ENCODE assay signal across 7 mouse cellular contexts in genomic region chr6:6216120-6216506, GRCm38 (mm10). TPM values are rescaled to one million over a fixed set of nuclear protein-coding genes. Genes with fewer than 3 reads are reported as not detected.
A peak's percentile ranks its signal among the peaks of the same experiment; 100 is the strongest.
DNase-seq lines count a peak whose midpoint lies in the region; ATAC-seq and TF ChIP-seq lines count a peak whose summit lies in the region.

No protein-coding gene starts in this region.

- no peaks in the 10 kb centered on the region for H3K9me3 ChIP-seq in lung, postnatal 0 days (ENCODE audit: low read length)
- no peaks in the 10 kb centered on the region for H3K9me3 ChIP-seq in forebrain, embryonic 12.5 days
- no peaks in the 10 kb centered on the region for H3K9me3 ChIP-seq in limb, embryonic 13.5 days
- no peaks in the 10 kb centered on the region for H3K9me3 ChIP-seq in stomach, embryonic 15.5 days

- no peak for TF ChIP-seq EP300 in lung, postnatal 0 days (IDR thresholded peaks at IDR 0.05)

- H3K4me2 ChIP-seq in lung, postnatal 0 days (replicated peaks; ENCODE audit: low read depth, low read length) = peak overlapping the region; percentile 93
- H3K4me2 ChIP-seq in forebrain, embryonic 12.5 days = peak overlapping the region; percentile 87
- H3K4me2 ChIP-seq in limb, embryonic 13.5 days (replicated peaks) = peak overlapping the region; percentile 88
- peak overlapping the region; percentile 87 for H3K4me2 ChIP-seq in stomach, embryonic 15.5 days

- H3K27me3 ChIP-seq in lung, postnatal 0 days (replicated peaks; ENCODE audit: insufficient read depth, low read length) = no peaks in the 10 kb centered on the region
- H3K27me3 ChIP-seq in forebrain, embryonic 12.5 days = peaks cover 6% of the 10 kb centered on the region; the same call in 1 of the 2 replicates
- H3K27me3 ChIP-seq in limb, embryonic 13.5 days = no peaks in the 10 kb centered on the region
- no peaks in the 10 kb centered on the region for H3K27me3 ChIP-seq in stomach, embryonic 15.5 days (replicated peaks)

- ATAC-seq in lung, postnatal 0 days = no peak
- ATAC-seq in forebrain, embryonic 12.5 days (ENCODE audit: low FRiP score) = peak; percentile 13; the same call in 1 of the 2 replicates
- ATAC-seq in limb, embryonic 13.5 days (ENCODE audit: low FRiP score, low read depth) = no peak
- no peak for ATAC-seq in stomach, embryonic 15.5 days (ENCODE audit: insufficient read depth, low FRiP score, low read depth)

- TF ChIP-seq CTCF in lung, postnatal 0 days (IDR thresholded peaks at IDR 0.05) = no peak

- H3K4me1 ChIP-seq in lung, postnatal 0 days (ENCODE audit: insufficient read depth, low read depth, low read length) = no peaks in the 10 kb centered on the region; the same call in 1 of the 2 replicates
- H3K4me1 ChIP-seq in forebrain, embryonic 12.5 days = peaks cover 16% of the 10 kb centered on the region
- H3K4me1 ChIP-seq in limb, embryonic 13.5 days = peaks cover 31% of the 10 kb centered on the region
- no peaks in the 10 kb centered on the region for H3K4me1 ChIP-seq in stomach, embryonic 15.5 days

- no peak overlapping the region for H3K9ac ChIP-seq in lung, postnatal 0 days (replicated peaks; ENCODE audit: low read depth)
- peak overlapping the region; percentile 71 for H3K9ac ChIP-seq in forebrain, embryonic 12.5 days
- H3K9ac ChIP-seq in limb, embryonic 13.5 days = peak overlapping the region; percentile 83
- 0 out of 2 replicates have a peak overlapping the region, but pooled peaks have one; percentile 64 for H3K9ac ChIP-seq in stomach, embryonic 15.5 days

- no peaks in the 10 kb centered on the region for H3K36me3 ChIP-seq in lung, postnatal 0 days (ENCODE audit: insufficient read depth, low read length)
- no peaks in the 10 kb centered on the region for H3K36me3 ChIP-seq in forebrain, embryonic 12.5 days (replicated peaks)
- no peaks in the 10 kb centered on the region for H3K36me3 ChIP-seq in limb, embryonic 13.5 days
- H3K36me3 ChIP-seq in stomach, embryonic 15.5 days = no peaks in the 10 kb centered on the region

- no peak for DNase-seq in lung, postnatal 0 days (ENCODE audit: low spot score)
- no peak for DNase-seq in lung, postnatal 36 days
- DNase-seq in gastrocnemius, adult 8-10 months (ENCODE audit: low spot score in 2 of 2) = no peak
- no peak for DNase-seq in adrenal gland, postnatal 36 days

- peak overlapping the region; percentile 65 for H3K4me3 ChIP-seq in lung, postnatal 0 days (ENCODE audit: low read depth, low read length)
- H3K4me3 ChIP-seq in forebrain, embryonic 12.5 days (replicated peaks) = peak overlapping the region; percentile 67
- peak overlapping the region; percentile 73 for H3K4me3 ChIP-seq in limb, embryonic 13.5 days
- peak overlapping the region; percentile 71 for H3K4me3 ChIP-seq in stomach, embryonic 15.5 days (replicated peaks)

- WGBS in lung, postnatal 0 days = 24% methylated on average over 5 of the region's 5 CpGs
- 35% methylated on average over 5 of the region's 5 CpGs for WGBS in forebrain, embryonic 12.5 days
- 10% methylated on average over 5 of the region's 5 CpGs for WGBS in limb, embryonic 13.5 days
- WGBS in stomach, embryonic 15.5 days = 24% methylated on average over 5 of the region's 5 CpGs

- H3K27ac ChIP-seq in lung, postnatal 0 days (ENCODE audit: low read length) = no peak overlapping the region
- no peak overlapping the region for H3K27ac ChIP-seq in forebrain, embryonic 12.5 days
- 0 out of 2 replicates have a peak overlapping the region, but pooled peaks have one; percentile 44 for H3K27ac ChIP-seq in limb, embryonic 13.5 days
- no peak overlapping the region for H3K27ac ChIP-seq in stomach, embryonic 15.5 days

RNA-seq across cellular contexts. Expression of gene Slc25a13, which starts 0.9 kb away (rescaled TPM):
- 7.1 and 7.7 TPM in 2 replicates for polyA plus RNA-seq in lung, postnatal 0 days (2015; fragmentation: Nextera tagmentation; extraction: Ambion mirVana)
- polyA plus RNA-seq in forebrain, embryonic 12.5 days (2016; fragmentation: Nextera tagmentation; extraction: Ambion mirVana) = 23.6 and 32.3 TPM in 2 replicates
- polyA plus RNA-seq in limb, embryonic 13.5 days (2015; fragmentation: Nextera tagmentation; extraction: Ambion mirVana) = 25.7 and 26.4 TPM in 2 replicates
- polyA plus RNA-seq in stomach, embryonic 15.5 days (2015; fragmentation: Nextera tagmentation; extraction: Ambion mirVana) = 35.8 and 38.8 TPM in 2 replicates
- total RNA-seq in gastrocnemius, adult 8-10 months (2022) = 1 to 10 TPM in 1 of 4 experiments, under 1 TPM in 3; 0.54 to 1.2 (median 0.79) TPM
- 10 to 100 TPM; 11.1 to 17.3 TPM for total RNA-seq in adrenal gland, postnatal 36 days (2021)
